Mouse (Mus musculus) brain, embryonic 14.5 days (tissue): ENCODE results near the gene Gm12184.

Experiments
- CTCF ChIP-seq: fragments of 200-500 bp; IDR thresholded peaks from 2 replicates; pipeline ENCODE4 v1.5.1; 2012; ENCODE audit warnings: inconsistent platforms, mild to moderate bottlenecking, moderate library complexity, borderline replicate concordance; ENCODE audit not compliant: insufficient read depth, insufficient read length; ENCODE audit errors: extremely low read depth
- POLR2A ChIP-seq: fragments of 200-500 bp; IDR thresholded peaks from 2 replicates; pipeline ENCODE4 v1.6.1; 2012; ENCODE audit warnings: mild to moderate bottlenecking, inconsistent platforms, borderline replicate concordance; ENCODE audit not compliant: poor library complexity, insufficient read depth, insufficient read length, severe bottlenecking; ENCODE audit errors: extremely low read depth

DNA sequence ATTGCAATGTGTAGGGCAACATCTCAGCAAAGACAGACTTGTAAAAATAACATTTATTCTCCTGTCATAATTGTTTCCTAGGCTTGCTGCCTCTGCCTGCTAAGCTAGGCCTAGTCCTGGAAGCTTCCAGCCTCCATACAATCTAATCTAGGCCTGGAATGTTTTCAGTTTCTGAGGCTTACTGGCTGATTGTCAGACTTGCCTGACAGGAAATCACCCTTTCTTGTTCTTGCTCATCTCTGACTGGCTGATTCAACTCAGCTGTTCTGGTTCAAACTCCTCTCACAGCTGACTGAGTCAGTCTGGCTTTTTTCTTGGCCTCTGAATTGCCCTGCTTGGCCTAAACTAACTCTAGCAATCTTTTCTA is 6.2 kb downstream of the Gm12184 start:
- no peak for TF ChIP-seq CTCF
- TF ChIP-seq POLR2A = no peak
